Mouse (Mus musculus): ENCODE measurements at regions not wholly inside any gene's neighbourhood (a gene's known extent, or its start where the extent isn't known, plus 50 kb on each side); places are given as distances from the start of the nearest gene placed in this dataset.

GRCm38 (mm10) chr4:38657560-38657959, 792.5 kb upstream of the 1700009N14Rik start:
- H3K4me3 ChIP-seq (replicated peaks; ENCODE audit: low read length): no peak overlapping the region
- no peaks in the 10 kb centered on the region for H3K36me3 ChIP-seq (ENCODE audit: control insufficient read depth, insufficient read depth)
- ATAC-seq: peak; percentile 59; the same call in 1 of the 2 replicates
- no peaks in the 10 kb centered on the region for H3K4me1 ChIP-seq (replicated peaks; ENCODE audit: control insufficient read depth, insufficient read depth, low read length)
- H3K27me3 ChIP-seq (replicated peaks; ENCODE audit: control insufficient read depth, insufficient read depth, low read length): no peaks in the 10 kb centered on the region
- no peak overlapping the region for H3K4me2 ChIP-seq (ENCODE audit: low read length)
- H3K9me3 ChIP-seq (ENCODE audit: control insufficient read depth, low read length): no peaks in the 10 kb centered on the region
- WGBS: 34% methylated on average over 2 of the region's 2 CpGs
- H3K9ac ChIP-seq (replicated peaks; ENCODE audit: low read depth, low read length): no peak overlapping the region
- H3K27ac ChIP-seq (ENCODE audit: low read length): no peak overlapping the region

Measured in forebrain, embryonic 16.5 days (tissue).